Mouse (Mus musculus): Measurements from ENCODE around the gene Zfp811.

DNA sequence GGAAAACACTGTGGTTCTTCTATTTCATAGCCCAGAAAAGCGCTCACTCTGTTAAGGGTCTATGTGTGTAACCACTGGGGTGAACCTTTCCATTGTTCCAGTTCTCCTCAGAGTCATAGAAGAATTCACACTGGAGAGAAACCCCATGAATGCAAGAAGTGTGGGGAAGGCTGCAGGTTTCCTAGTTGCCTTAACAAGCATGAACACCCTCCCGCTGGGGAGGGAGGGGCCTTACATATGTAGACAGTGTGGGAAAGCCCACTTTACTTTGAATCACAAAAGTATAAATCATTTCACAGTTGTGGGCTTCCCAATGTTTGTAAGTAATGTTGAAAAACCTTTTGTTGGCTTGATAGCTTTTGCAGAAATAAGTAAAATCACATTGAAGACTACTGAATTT is 31.7 kb upstream of the Zfp811 start:
- TF ChIP-seq CTCF (IDR thresholded peaks at IDR 0.05; ENCODE audit: borderline replicate concordance, control insufficient read depth, extremely low read depth, insufficient read depth, low read length, poor library complexity) (no peak), POLR2A (IDR thresholded peaks at IDR 0.05; ENCODE audit: control insufficient read depth, extremely low read depth, insufficient read depth, low read length, poor library complexity) (no peak)
